Mouse (Mus musculus) left cerebral cortex, postnatal 36 days (tissue): ENCODE measurements around the gene Gm28043. TPM values are rescaled to one million over a fixed set of nuclear protein-coding genes. Genes with fewer than 3 reads are reported as not detected.

ENCODE experiments used
- DNase-seq, 2 experiments: peaks; one replicate each; pipeline ENCODE4 v3.0.0; 2021 to 2022; ENCODE audit warnings: low spot score in 2 of 2, mixed read lengths in 1 of 2
- intact Hi-C: fragments of 180-260 bp; cut with DNase I; formaldehyde crosslinking; loops from one replicate; pipeline ENCODE4 v1.15.1; 2025
- total RNA-seq, 2 experiments: library from RNA; stranded (reverse); gene quantifications; 2 replicates each; pipeline ENCODE4 v1.2.3; 2021

The Gm28043 gene
- total RNA-seq, 2 experiments from 2014 or later, result 3.2 to 5.4 TPM

- intact Hi-C loops, result no loop called here
- no peak for DNase-seq
Measured at GRCm38 (mm10) chr17:29619231-29619630, 4.6 kb downstream of the Gm28043 start.

GRCm38 (mm10) chr17:29623488-29623887, 8.8 kb downstream of the Gm28043 start:
- intact Hi-C loops, result no loop called here
- DNase-seq, result no peak

- intact Hi-C loops, result no loop called here
- DNase-seq, result no peak
Measured at GRCm38 (mm10) chr17:29627285-29627684, 12.6 kb downstream of the Gm28043 start.

GRCm38 (mm10) chr17:29628946-29629345, 14.3 kb downstream of the Gm28043 start:
- intact Hi-C loops, result no loop called here
- no peak for DNase-seq

- intact Hi-C loops, result no loop called here
- DNase-seq, result no peak
Measured at GRCm38 (mm10) chr17:29629620-29630019, 14.9 kb downstream of the Gm28043 start.

- no peak for DNase-seq
- intact Hi-C loops, result no loop called here
Measured at GRCm38 (mm10) chr17:29632312-29632711, 17.6 kb downstream of the Gm28043 start.

- DNase-seq, result peak in 1 of 2 experiments; percentile 27
- intact Hi-C loops, result no loop called here
Measured at GRCm38 (mm10) chr17:29635492-29635891, 20.8 kb downstream of the Gm28043 start.

GRCm38 (mm10) chr17:29636118-29636517, 21.4 kb downstream of the Gm28043 start:
- intact Hi-C loops, result no loop called here
- DNase-seq, result peak; percentile 32 to 35

- DNase-seq, result no peak
- intact Hi-C loops, result no loop called here
Measured at GRCm38 (mm10) chr17:29637377-29637776, 22.7 kb downstream of the Gm28043 start.

- intact Hi-C loops, result no loop called here
- no peak for DNase-seq
Measured at GRCm38 (mm10) chr17:29637895-29638294, 23.2 kb downstream of the Gm28043 start.

- intact Hi-C loops, result no loop called here
- DNase-seq, result no peak
Measured at GRCm38 (mm10) chr17:29640971-29641370, 26.3 kb downstream of the Gm28043 start.

GRCm38 (mm10) chr17:29642219-29642618, 27.5 kb downstream of the Gm28043 start:
- no peak for DNase-seq
- intact Hi-C loops, result no loop called here

- DNase-seq, result no peak
- intact Hi-C loops, result no loop called here
Measured at GRCm38 (mm10) chr17:29658249-29658648, 43.6 kb downstream of the Gm28043 start.

GRCm38 (mm10) chr17:29660076-29660761, 45.5 kb downstream of the Gm28043 start, which contains the start of gene Cmtr1:
Cmtr1 (plus strand) TSS chr17:29660595.
- DNase-seq, result peak; percentile 96 to 97
- intact Hi-C loops, result no loop called here

- peak in 1 of 2 experiments; percentile 22 for DNase-seq
- intact Hi-C loops, result no loop called here
Measured at GRCm38 (mm10) chr17:29660762-29661391, 46.2 kb downstream of the Gm28043 start.

GRCm38 (mm10) chr17:29662145-29662544, 47.5 kb downstream of the Gm28043 start:
- intact Hi-C loops, result no loop called here
- DNase-seq, result no peak

- DNase-seq, result peak; percentile 46 to 56
- intact Hi-C loops, result no loop called here
Measured at GRCm38 (mm10) chr17:29668051-29668986, 53.6 kb downstream of the Gm28043 start.

- DNase-seq, result no peak
- intact Hi-C loops, result no loop called here
Measured at GRCm38 (mm10) chr17:29669030-29669429, 54.4 kb downstream of the Gm28043 start.

GRCm38 (mm10) chr17:29669936-29670335, 55.3 kb downstream of the Gm28043 start:
- intact Hi-C loops, result no loop called here

GRCm38 (mm10) chr17:29671021-29671420, 56.3 kb downstream of the Gm28043 start:
- DNase-seq, result no peak

More at GRCm38 (mm10) chr17:29669936-29670335, 55.3 kb downstream of the Gm28043 start:
- no peak for DNase-seq

More at GRCm38 (mm10) chr17:29671021-29671420, 56.3 kb downstream of the Gm28043 start:
- intact Hi-C loops, result no loop called here
